Mouse (Mus musculus): ENCODE measurements at regions not wholly inside any gene's neighbourhood (a gene's known extent, or its start where the extent isn't known, plus 50 kb on each side); places are given as distances from the start of the nearest gene placed in this dataset.
"Not testable (repeated sequence)": the region's sequence is repeated elsewhere in the genome, so short reads cannot be mapped to it uniquely, and the experiment has no call there.

DNA sequence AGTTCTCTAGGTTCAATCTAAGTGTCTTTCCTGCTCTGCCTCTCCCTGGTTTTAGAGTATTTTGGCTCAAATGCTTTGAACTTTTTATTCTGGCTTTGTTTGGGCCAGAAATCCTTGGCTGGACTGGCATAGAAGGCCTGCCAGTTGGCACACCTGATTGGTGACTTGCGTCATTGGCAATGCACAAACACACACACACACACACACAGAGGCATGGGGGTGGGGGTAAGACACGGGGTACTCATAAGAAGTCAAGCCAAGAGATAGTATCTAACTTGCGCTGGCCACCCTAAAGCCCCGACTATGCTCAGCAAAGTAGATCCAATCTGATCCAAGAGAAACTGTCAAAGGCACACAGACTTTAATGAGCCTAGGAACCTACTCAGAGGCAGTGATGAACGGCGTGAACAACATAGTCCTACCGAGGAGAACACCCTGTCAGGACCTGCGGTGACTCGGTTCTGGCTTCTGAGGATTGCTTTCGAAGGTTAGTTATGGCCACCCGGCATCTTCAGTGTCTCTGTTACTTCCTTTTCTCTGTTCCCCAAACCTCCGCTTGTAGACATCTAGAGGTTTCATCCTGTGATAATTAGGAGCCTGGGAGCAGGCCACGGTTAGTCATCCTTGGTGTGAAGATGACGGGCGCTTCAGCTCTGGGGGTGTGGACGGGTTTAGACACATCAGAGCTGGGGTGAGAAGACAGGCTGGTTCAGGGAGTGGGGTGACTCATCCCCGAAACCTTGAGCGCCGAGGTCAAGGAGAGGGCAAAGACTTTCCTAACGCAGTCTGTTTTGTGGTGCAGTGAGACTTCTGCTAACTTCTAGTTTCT is 92.7 kb upstream of the Dlg1 start:
- no peak overlapping the region for H3K4me3 ChIP-seq (ENCODE audit: low read depth, low read length)
- TF ChIP-seq EP300 (IDR thresholded peaks at IDR 0.05; ENCODE audit: insufficient read depth, low read depth, low read length) (no peak), POLR2A (IDR thresholded peaks at IDR 0.05; ENCODE audit: insufficient read depth, low read length) (no peak), CTCF (IDR thresholded peaks at IDR 0.05; ENCODE audit: low read depth, low read length) (no peak)
- no peaks in the 10 kb centered on the region for H3K27me3 ChIP-seq (ENCODE audit: control insufficient read depth, insufficient read depth, low read length, poor library complexity, severe bottlenecking)
- H3K9ac ChIP-seq (ENCODE audit: low read depth, poor library complexity, severe bottlenecking), result no peak overlapping the region
- H3K27ac ChIP-seq (ENCODE audit: insufficient read depth, low read length), result no peak overlapping the region
- no peaks in the 10 kb centered on the region for H3K4me1 ChIP-seq (ENCODE audit: control insufficient read depth, insufficient read depth, low read length)
- H3K36me3 ChIP-seq (ENCODE audit: control insufficient read depth, insufficient read depth, low read length, poor library complexity, severe bottlenecking), result no peaks in the 10 kb centered on the region
- no peaks in the 10 kb centered on the region for H3K9me3 ChIP-seq (replicated peaks; ENCODE audit: control insufficient read depth, insufficient read depth, low read length, poor library complexity, severe bottlenecking)

DNA sequence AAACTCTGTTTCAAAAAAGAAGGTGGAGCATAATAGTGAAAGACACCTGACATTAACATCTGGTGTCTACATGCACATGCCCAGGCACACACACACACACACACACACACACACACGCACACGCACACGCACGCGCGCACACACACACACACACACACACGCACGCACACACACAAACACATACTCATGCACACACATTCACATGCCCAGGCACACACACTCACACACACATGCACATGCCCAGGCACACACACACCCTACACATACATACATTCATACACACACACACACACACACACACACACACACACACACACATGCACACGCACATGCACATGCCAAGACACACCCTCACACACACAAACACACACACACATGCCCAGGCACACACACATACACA is 89.4 kb upstream of the Dlg1 start:
- H3K27me3 ChIP-seq (ENCODE audit: control insufficient read depth, insufficient read depth, low read length, poor library complexity, severe bottlenecking); H3K4me1 ChIP-seq (ENCODE audit: control insufficient read depth, insufficient read depth, low read length): not testable (repeated sequence)

DNA sequence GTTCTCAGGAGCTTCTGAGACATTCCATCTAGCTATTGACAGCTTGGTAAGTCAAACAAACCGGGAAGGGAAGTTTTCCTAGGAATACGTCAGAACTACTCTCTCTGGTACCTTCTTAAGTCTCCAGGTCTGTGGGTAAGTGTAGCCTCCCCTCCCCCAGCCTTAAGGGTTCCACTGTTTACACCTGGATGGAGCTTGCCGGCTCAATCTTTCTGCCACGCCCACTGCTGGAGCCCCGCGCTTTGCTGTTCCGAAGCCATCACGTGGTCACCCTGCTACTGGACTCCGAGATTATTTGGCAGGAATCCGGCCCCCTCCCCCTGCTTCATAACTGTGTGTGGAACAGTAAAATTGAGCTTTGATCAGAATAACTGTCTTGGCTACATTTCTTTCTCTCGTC is 87.6 kb upstream of the Dlg1 start:
- H3K9me3 ChIP-seq (replicated peaks; ENCODE audit: control insufficient read depth, insufficient read depth, low read length, poor library complexity, severe bottlenecking); H3K36me3 ChIP-seq (ENCODE audit: control insufficient read depth, insufficient read depth, low read length, poor library complexity, severe bottlenecking); H3K27me3 ChIP-seq (ENCODE audit: control insufficient read depth, insufficient read depth, low read length, poor library complexity, severe bottlenecking); H3K27ac ChIP-seq (ENCODE audit: insufficient read depth, low read length); H3K9ac ChIP-seq (ENCODE audit: low read depth, poor library complexity, severe bottlenecking); H3K4me1 ChIP-seq (ENCODE audit: control insufficient read depth, insufficient read depth, low read length); H3K4me3 ChIP-seq (ENCODE audit: low read depth, low read length): not testable (repeated sequence)

More for the DNA sequence above, 89.4 kb upstream of the Dlg1 start:
- H3K36me3 ChIP-seq (ENCODE audit: control insufficient read depth, insufficient read depth, low read length, poor library complexity, severe bottlenecking); H3K9ac ChIP-seq (ENCODE audit: low read depth, poor library complexity, severe bottlenecking); H3K4me3 ChIP-seq (ENCODE audit: low read depth, low read length); H3K9me3 ChIP-seq (replicated peaks; ENCODE audit: control insufficient read depth, insufficient read depth, low read length, poor library complexity, severe bottlenecking); H3K27ac ChIP-seq (ENCODE audit: insufficient read depth, low read length): not testable (repeated sequence)

DNA sequence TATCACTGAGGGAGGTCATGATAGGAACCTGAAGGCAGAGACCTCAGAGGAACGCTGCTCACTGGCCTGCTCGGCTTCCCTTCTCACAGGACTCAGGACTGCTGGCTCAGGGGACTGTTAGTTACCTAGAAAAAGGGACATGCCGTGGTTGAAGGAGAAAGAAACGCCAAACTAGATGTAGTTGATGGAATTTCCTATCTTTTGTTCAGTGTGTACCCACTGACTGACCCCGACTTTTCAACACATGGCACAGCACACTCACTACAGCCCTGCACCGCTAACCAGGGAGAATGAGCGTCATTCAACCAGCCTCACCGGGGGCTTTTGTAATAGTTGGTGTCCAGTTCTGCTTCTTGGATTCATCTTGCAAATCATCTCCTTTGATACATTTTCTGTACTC is 86.8 kb upstream of the Dlg1 start:
- H3K9me3 ChIP-seq (replicated peaks; ENCODE audit: control insufficient read depth, insufficient read depth, low read length, poor library complexity, severe bottlenecking), result no peaks in the 10 kb centered on the region
- TF ChIP-seq CTCF (IDR thresholded peaks at IDR 0.05; ENCODE audit: low read depth, low read length) (no peak), EP300 (IDR thresholded peaks at IDR 0.05; ENCODE audit: insufficient read depth, low read depth, low read length) (no peak), POLR2A (IDR thresholded peaks at IDR 0.05; ENCODE audit: insufficient read depth, low read length) (no peak)
- no peak overlapping the region for H3K4me3 ChIP-seq (ENCODE audit: low read depth, low read length)
- no peak overlapping the region for H3K9ac ChIP-seq (ENCODE audit: low read depth, poor library complexity, severe bottlenecking)
- H3K27me3 ChIP-seq (ENCODE audit: control insufficient read depth, insufficient read depth, low read length, poor library complexity, severe bottlenecking), result no peaks in the 10 kb centered on the region
- no peak overlapping the region for H3K27ac ChIP-seq (ENCODE audit: insufficient read depth, low read length)
- no peaks in the 10 kb centered on the region for H3K4me1 ChIP-seq (ENCODE audit: control insufficient read depth, insufficient read depth, low read length)
- H3K36me3 ChIP-seq (ENCODE audit: control insufficient read depth, insufficient read depth, low read length, poor library complexity, severe bottlenecking), result no peaks in the 10 kb centered on the region

DNA sequence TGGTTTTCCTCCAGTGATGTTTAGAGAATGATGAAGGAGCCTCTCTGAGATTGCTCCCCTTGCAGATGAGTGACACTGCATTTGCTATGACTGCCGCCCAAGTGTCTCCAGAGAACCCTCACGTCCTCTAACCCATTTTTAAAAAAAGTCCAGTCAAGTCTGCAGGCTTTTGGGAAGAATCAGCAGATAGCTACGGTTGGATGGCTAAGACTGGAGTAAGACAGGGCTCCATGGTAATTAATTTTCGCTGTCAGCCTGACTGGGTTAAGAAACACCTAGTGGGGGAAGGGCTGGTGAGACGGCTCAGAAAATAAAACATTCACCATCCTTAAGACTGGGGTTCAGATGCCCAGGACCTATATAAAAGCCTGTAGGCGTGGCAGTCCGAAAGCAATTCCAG is 85.9 kb upstream of the Dlg1 start:
- H3K9me3 ChIP-seq (replicated peaks; ENCODE audit: control insufficient read depth, insufficient read depth, low read length, poor library complexity, severe bottlenecking), result no peaks in the 10 kb centered on the region
- TF ChIP-seq POLR2A (IDR thresholded peaks at IDR 0.05; ENCODE audit: insufficient read depth, low read length) (no peak), CTCF (IDR thresholded peaks at IDR 0.05; ENCODE audit: low read depth, low read length) (no peak), EP300 (IDR thresholded peaks at IDR 0.05; ENCODE audit: insufficient read depth, low read depth, low read length) (no peak)
- H3K27me3 ChIP-seq (ENCODE audit: control insufficient read depth, insufficient read depth, low read length, poor library complexity, severe bottlenecking), result no peaks in the 10 kb centered on the region
- H3K9ac ChIP-seq (ENCODE audit: low read depth, poor library complexity, severe bottlenecking), result no peak overlapping the region
- no peak overlapping the region for H3K27ac ChIP-seq (ENCODE audit: insufficient read depth, low read length)
- H3K4me1 ChIP-seq (ENCODE audit: control insufficient read depth, insufficient read depth, low read length), result no peaks in the 10 kb centered on the region
- no peak overlapping the region for H3K4me3 ChIP-seq (ENCODE audit: low read depth, low read length)
- no peaks in the 10 kb centered on the region for H3K36me3 ChIP-seq (ENCODE audit: control insufficient read depth, insufficient read depth, low read length, poor library complexity, severe bottlenecking)

GRCm38 (mm10) chr16:31579318-31579717 is 83.9 kb upstream of the Dlg1 start:
- Histone ChIP-seq H3K36me3 (ENCODE audit: control insufficient read depth, insufficient read depth, low read length, poor library complexity, severe bottlenecking) (no peaks in the 10 kb centered on the region), H3K4me3 (ENCODE audit: low read depth, low read length) (no peak overlapping the region), H3K9ac (ENCODE audit: low read depth, poor library complexity, severe bottlenecking) (no peak overlapping the region), H3K27me3 (ENCODE audit: control insufficient read depth, insufficient read depth, low read length, poor library complexity, severe bottlenecking) (no peaks in the 10 kb centered on the region), H3K4me1 (ENCODE audit: control insufficient read depth, insufficient read depth, low read length) (no peaks in the 10 kb centered on the region), H3K27ac (ENCODE audit: insufficient read depth, low read length) (no peak overlapping the region), H3K9me3 (replicated peaks; ENCODE audit: control insufficient read depth, insufficient read depth, low read length, poor library complexity, severe bottlenecking) (no peaks in the 10 kb centered on the region)
- TF ChIP-seq CTCF (IDR thresholded peaks at IDR 0.05; ENCODE audit: low read depth, low read length), result no peak
- no peak for TF ChIP-seq POLR2A (IDR thresholded peaks at IDR 0.05; ENCODE audit: insufficient read depth, low read length)
- TF ChIP-seq EP300 (IDR thresholded peaks at IDR 0.05; ENCODE audit: insufficient read depth, low read depth, low read length), result no peak

Data from ES-Bruce4 (cell line).